ENCODE assay signal across 23 mouse cellular contexts in the genomic region with DNA sequence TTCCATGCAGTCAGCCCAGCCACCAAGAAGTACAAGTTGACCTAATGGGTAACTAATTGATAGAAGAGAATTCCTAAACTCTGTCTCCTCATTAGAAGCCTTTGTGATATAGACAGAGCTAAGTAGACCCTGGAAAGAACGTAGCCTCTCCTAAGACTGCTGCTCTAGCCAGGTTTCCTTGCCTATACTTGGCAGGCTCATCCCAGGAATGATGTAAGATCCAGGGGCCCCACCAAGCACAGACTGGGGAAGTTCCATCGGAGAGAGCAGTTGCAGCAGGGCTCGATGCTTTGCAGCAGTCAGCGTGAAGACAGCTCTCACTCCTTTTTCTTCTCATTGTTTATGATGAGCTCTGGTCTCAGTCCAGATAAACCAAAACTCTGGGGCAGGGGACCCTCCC.
A peak's percentile ranks its signal among the peaks of the same experiment; 100 is the strongest.
DNase-seq lines count a peak whose midpoint lies in the region; ATAC-seq and TF ChIP-seq lines count a peak whose summit lies in the region.
"Had no signal": no experiment of that assay in that cellular context is flagged by ENCODE, and none has a peak within 500 bp of the region (broad histone marks: within the 10 kb centered on the region; RNA-seq: fewer than 3 reads in every experiment).

No protein-coding gene starts in this region.

- H3K27me3 ChIP-seq in forebrain, embryonic 13.5 days = no peaks in the 10 kb centered on the region
- no peaks in the 10 kb centered on the region for H3K27me3 ChIP-seq in forebrain, postnatal 0 days (ENCODE audit: insufficient read depth, low read length)
- H3K27me3 ChIP-seq in kidney, postnatal 0 days (ENCODE audit: insufficient read depth, low read length) = no peaks in the 10 kb centered on the region
- H3K27me3 ChIP-seq in lung, postnatal 0 days (replicated peaks; ENCODE audit: insufficient read depth, low read length) = no peaks in the 10 kb centered on the region
- H3K27me3 ChIP-seq in midbrain, embryonic 15.5 days (replicated peaks) = no peaks in the 10 kb centered on the region
- H3K27me3 ChIP-seq: hindbrain, embryonic 12.5 days; liver, embryonic 15.5 days had no signal

- peak overlapping the region; percentile 86 for H3K27ac ChIP-seq in forebrain, embryonic 13.5 days
- no peak overlapping the region for H3K27ac ChIP-seq in forebrain, postnatal 0 days (ENCODE audit: low read depth, low read length)
- no peak overlapping the region for H3K27ac ChIP-seq in kidney, postnatal 0 days
- no peak overlapping the region for H3K27ac ChIP-seq in lung, postnatal 0 days (ENCODE audit: low read length)
- H3K27ac ChIP-seq in midbrain, embryonic 15.5 days = no peak overlapping the region
- H3K27ac ChIP-seq: gastrocnemius, adult 2 months; hindbrain, embryonic 12.5 days; liver, embryonic 15.5 days; midbrain, embryonic 10.5 days had no signal

- H3K9me3 ChIP-seq in forebrain, embryonic 13.5 days (replicated peaks) = no peaks in the 10 kb centered on the region
- no peaks in the 10 kb centered on the region for H3K9me3 ChIP-seq in forebrain, postnatal 0 days (ENCODE audit: low read length)
- H3K9me3 ChIP-seq in kidney, postnatal 0 days (replicated peaks; ENCODE audit: low read length) = no peaks in the 10 kb centered on the region
- no peaks in the 10 kb centered on the region for H3K9me3 ChIP-seq in lung, postnatal 0 days (ENCODE audit: low read length)
- H3K9me3 ChIP-seq in midbrain, embryonic 15.5 days = no peaks in the 10 kb centered on the region
- H3K9me3 ChIP-seq: hindbrain, embryonic 12.5 days; liver, embryonic 15.5 days; midbrain, embryonic 10.5 days had no signal

- H3K9ac ChIP-seq in forebrain, embryonic 13.5 days = no peak overlapping the region
- no peak overlapping the region for H3K9ac ChIP-seq in forebrain, postnatal 0 days
- no peak overlapping the region for H3K9ac ChIP-seq in kidney, postnatal 0 days (ENCODE audit: low read depth, low read length)
- no peak overlapping the region for H3K9ac ChIP-seq in lung, postnatal 0 days (replicated peaks; ENCODE audit: low read depth)
- H3K9ac ChIP-seq in midbrain, embryonic 15.5 days = no peak overlapping the region
- H3K9ac ChIP-seq: hindbrain, embryonic 12.5 days; liver, embryonic 15.5 days had no signal

- peaks cover 63% of the 10 kb centered on the region for H3K4me1 ChIP-seq in forebrain, embryonic 13.5 days
- no peaks in the 10 kb centered on the region for H3K4me1 ChIP-seq in forebrain, postnatal 0 days (ENCODE audit: insufficient read depth)
- peaks cover 9% of the 10 kb centered on the region; the same call in 1 of the 2 replicates for H3K4me1 ChIP-seq in kidney, postnatal 0 days (replicated peaks; ENCODE audit: insufficient read depth, low read length)
- H3K4me1 ChIP-seq in lung, postnatal 0 days (ENCODE audit: insufficient read depth, low read depth, low read length) = no peaks in the 10 kb centered on the region
- no peaks in the 10 kb centered on the region for H3K4me1 ChIP-seq in lung, adult 2 months (ENCODE audit: control insufficient read depth, insufficient read depth, low read length)
- no peaks in the 10 kb centered on the region for H3K4me1 ChIP-seq in midbrain, embryonic 15.5 days
- H3K4me1 ChIP-seq: liver, embryonic 15.5 days had no signal

- no peak for ATAC-seq in forebrain, embryonic 13.5 days
- no peak for ATAC-seq in forebrain, postnatal 0 days
- no peak for ATAC-seq in kidney, postnatal 0 days (replicated peaks; ENCODE audit: low FRiP score, low read depth)
- ATAC-seq in lung, postnatal 0 days = no peak
- ATAC-seq in midbrain, embryonic 15.5 days (replicated peaks) = no peak
- ATAC-seq: midbrain, embryonic 16.5 days had no signal

- no peak for TF ChIP-seq EP300 in lung, postnatal 0 days (IDR thresholded peaks at IDR 0.05)

- no peak for DNase-seq in forebrain, postnatal 0 days
- DNase-seq in kidney, postnatal 0 days (ENCODE audit: low spot score) = peak; percentile 33
- DNase-seq in kidney, postnatal 10 days = no peak
- peak; percentile 24 for DNase-seq in lung, postnatal 0 days (ENCODE audit: low spot score)
- DNase-seq in lung, adult 2 months = no peak
- DNase-seq in layer of hippocampus, postnatal 10 days (ENCODE audit: low spot score in 2 of 2) = no peak
- DNase-seq: adrenal gland, postnatal 36 days; cerebellum, adult 2 months; gastrocnemius, adult 2 months; gastrocnemius, postnatal 36 days; heart, adult 18-20 months; heart, postnatal 36 days; lung, postnatal 14 days; right cerebral cortex, postnatal 25 days; thymus, adult 18-20 months; thymus, postnatal 25 days had no signal

- TF ChIP-seq POLR2A in lung, adult 2 months (IDR thresholded peaks at IDR 0.05; ENCODE audit: borderline replicate concordance, extremely low read depth, low read depth, low read length) = no peak

- WGBS in forebrain, embryonic 13.5 days = 65% methylated on average over 4 of the region's 4 CpGs
- 52% methylated on average over 4 of the region's 4 CpGs for WGBS in forebrain, postnatal 0 days
- 44% methylated on average over 4 of the region's 4 CpGs for WGBS in kidney, postnatal 0 days
- WGBS in lung, postnatal 0 days = 40% methylated on average over 4 of the region's 4 CpGs
- 54% methylated on average over 4 of the region's 4 CpGs for WGBS in lung, adult 2 months
- 75% methylated on average over 4 of the region's 4 CpGs for WGBS in midbrain, embryonic 15.5 days

- no peaks in the 10 kb centered on the region for H3K36me3 ChIP-seq in forebrain, embryonic 13.5 days (ENCODE audit: poor library complexity, severe bottlenecking)
- no peaks in the 10 kb centered on the region for H3K36me3 ChIP-seq in forebrain, postnatal 0 days (ENCODE audit: insufficient read depth)
- H3K36me3 ChIP-seq in kidney, postnatal 0 days (ENCODE audit: insufficient read depth, low read length) = no peaks in the 10 kb centered on the region
- H3K36me3 ChIP-seq in lung, postnatal 0 days (ENCODE audit: insufficient read depth, low read length) = no peaks in the 10 kb centered on the region
- no peaks in the 10 kb centered on the region for H3K36me3 ChIP-seq in midbrain, embryonic 15.5 days (replicated peaks)
- H3K36me3 ChIP-seq: hindbrain, embryonic 12.5 days; liver, embryonic 15.5 days; midbrain, embryonic 10.5 days had no signal

- no peak overlapping the region for H3K4me2 ChIP-seq in forebrain, embryonic 13.5 days
- H3K4me2 ChIP-seq in forebrain, postnatal 0 days (ENCODE audit: low read depth) = no peak overlapping the region
- no peak overlapping the region for H3K4me2 ChIP-seq in kidney, postnatal 0 days (ENCODE audit: low read length)
- H3K4me2 ChIP-seq in lung, postnatal 0 days (replicated peaks; ENCODE audit: low read depth, low read length) = no peak overlapping the region
- no peak overlapping the region for H3K4me2 ChIP-seq in midbrain, embryonic 15.5 days
- H3K4me2 ChIP-seq: heart, embryonic 11.5 days; hindbrain, embryonic 12.5 days; liver, embryonic 15.5 days had no signal

- TF ChIP-seq CTCF in forebrain, postnatal 0 days (IDR thresholded peaks at IDR 0.05; ENCODE audit: low read depth) = no peak
- TF ChIP-seq CTCF in kidney, postnatal 0 days (IDR thresholded peaks at IDR 0.05; ENCODE audit: low read depth) = no peak
- TF ChIP-seq CTCF in lung, postnatal 0 days (IDR thresholded peaks at IDR 0.05) = no peak
- TF ChIP-seq CTCF in lung, adult 2 months (IDR thresholded peaks at IDR 0.05; ENCODE audit: insufficient read depth, low read length) = no peak

- no peak overlapping the region for H3K4me3 ChIP-seq in forebrain, embryonic 13.5 days
- H3K4me3 ChIP-seq in forebrain, postnatal 0 days (ENCODE audit: low read depth, low read length) = no peak overlapping the region
- H3K4me3 ChIP-seq in kidney, postnatal 0 days (replicated peaks; ENCODE audit: low read depth, low read length) = no peak overlapping the region
- no peak overlapping the region for H3K4me3 ChIP-seq in lung, postnatal 0 days (ENCODE audit: low read depth, low read length)
- no peak overlapping the region for H3K4me3 ChIP-seq in lung, adult 2 months (replicated peaks; ENCODE audit: extremely low read depth, low read depth, low read length)
- no peak overlapping the region for H3K4me3 ChIP-seq in midbrain, embryonic 15.5 days
- H3K4me3 ChIP-seq: gastrocnemius, adult 2 months; hindbrain, embryonic 12.5 days; liver, embryonic 15.5 days; midbrain, embryonic 10.5 days had no signal

Comparison
In these comparisons a context has a peak if more than half of its experiments do, and no peak if none do; other contexts are left out.
1. DNase-seq: peak in kidney, postnatal 0 days (single experiment) and lung, postnatal 0 days (single experiment); none in forebrain, postnatal 0 days (single experiment), kidney, postnatal 10 days (single experiment), lung, adult 2 months (single experiment) and layer of hippocampus, postnatal 10 days (0 of 2).